Mouse (Mus musculus) liver, postnatal 0 days (tissue): ENCODE measurements around the gene Galnt15. TPM values are rescaled to one million over a fixed set of nuclear protein-coding genes. Genes with fewer than 3 reads are reported as not detected.

Source experiments
- ATAC-seq: fragments of 200-750 bp; cut with Nextera tagmentation; 2 replicates; pipeline ENCODE4 v1.8.0; 2017; ENCODE audit warnings: mild to moderate bottlenecking, moderate library complexity
- DNase-seq: peaks from one replicate; pipeline ENCODE4 v3.0.0-alpha.2; 2016
- H3K27ac ChIP-seq: fragments of 300-500 bp; sonication (generic); 2 replicates; pipeline ENCODE4 v1.5.1; 2014; ENCODE audit warnings: antibody characterized with exemption, moderate library complexity, mild to moderate bottlenecking, low read depth
- H3K27me3 ChIP-seq: fragments of 300-500 bp; sonication (generic); 2 replicates; pipeline ENCODE4 v1.6.1; 2014; ENCODE audit warnings: low read length, control low read depth, mixed read lengths; ENCODE audit not compliant: insufficient read depth
- H3K36me3 ChIP-seq: fragments of 300-500 bp; sonication (generic); replicated peaks from 2 replicates; pipeline ENCODE4 v1.6.1; 2014; ENCODE audit warnings: mild to moderate bottlenecking, control low read depth, low read length, moderate library complexity, mixed read lengths; ENCODE audit not compliant: insufficient read depth
- H3K4me1 ChIP-seq: fragments of 300-500 bp; sonication (generic); 2 replicates; pipeline ENCODE4 v1.6.1; 2014; ENCODE audit warnings: antibody characterized with exemption, mild to moderate bottlenecking, control low read depth; ENCODE audit not compliant: insufficient read depth
- H3K4me2 ChIP-seq: fragments of 300-500 bp; sonication (generic); 2 replicates; pipeline ENCODE4 v1.6.1; 2014; ENCODE audit warnings: low read depth, mild to moderate bottlenecking, low read length, moderate library complexity, mixed read lengths
- H3K4me3 ChIP-seq: fragments of 300-500 bp; sonication (generic); 2 replicates; pipeline ENCODE4 v1.5.1; 2014; ENCODE audit warnings: low read depth, low read length
- H3K9ac ChIP-seq: fragments of 300-500 bp; sonication (generic); replicated peaks from 2 replicates; pipeline ENCODE4 v1.6.1; 2014; ENCODE audit warnings: mild to moderate bottlenecking, moderate library complexity
- H3K9me3 ChIP-seq: fragments of 300-500 bp; sonication (generic); 2 replicates; pipeline ENCODE4 v1.6.1; 2016; ENCODE audit warnings: mild to moderate bottlenecking, control low read depth, low read length, mixed read lengths
- CTCF ChIP-seq: sonication (generic); IDR thresholded peaks from 2 replicates; pipeline ENCODE4 v1.5.1; 2016; ENCODE audit warnings: antibody characterized with exemption, low read depth
- EP300 ChIP-seq: IDR thresholded peaks from 2 replicates; pipeline ENCODE4 v1.6.1; 2016; ENCODE audit warnings: antibody characterized with exemption, low read depth, mild to moderate bottlenecking
- WGBS: fragments of 180-500 bp; shearing (Covaris S2); extraction: QIAGEN DNeasy Blood & Tissue Kit; methylation state at CpG from one replicate; pipeline ENCODE4 v1.1.7; 2014; ENCODE audit not compliant: insufficient replicate concordance; 5-methylcytosine and 5-hydroxymethylcytosine counted together
- polyA plus RNA-seq: library from polyadenylated mRNA; unstranded; fragments of >200 nt; fragmentation: Nextera tagmentation; extraction: Ambion mirVana; gene quantifications from 2 replicates; pipeline ENCODE4 v1.2.1, GENCODE M21; 2015

Galnt15 gene
- polyA plus RNA-seq, 1 experiment from 2014 or later = 0.05 TPM

DNA sequence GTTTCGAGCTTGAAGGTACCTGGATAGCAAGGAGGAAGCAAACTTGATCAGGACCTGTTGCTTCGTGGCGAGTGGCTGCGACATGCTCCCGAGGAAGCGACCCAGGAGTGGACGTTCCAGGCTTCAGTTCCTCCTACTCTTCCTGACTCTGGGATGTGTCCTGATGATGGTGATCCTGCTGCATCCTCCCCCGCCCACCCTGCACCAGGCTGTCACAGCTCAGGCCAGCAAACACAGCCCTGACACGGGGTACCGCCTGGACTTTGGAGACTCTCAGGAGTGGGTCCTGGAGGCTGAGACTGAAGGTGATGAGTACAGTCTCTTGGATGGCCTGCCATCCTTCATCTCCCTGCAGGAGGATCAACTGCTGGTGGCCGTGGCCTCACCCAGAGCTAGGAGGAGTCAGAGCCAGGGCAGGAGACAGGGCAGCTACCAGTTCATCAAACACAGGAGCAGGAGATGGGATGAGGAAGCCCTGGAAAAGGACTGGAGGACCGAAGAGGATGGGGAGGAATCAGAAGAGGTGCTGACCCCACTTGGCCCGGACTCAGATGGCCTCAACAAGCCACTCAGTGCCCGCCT lies 713 bp downstream of the Galnt15 start:
- Histone ChIP-seq H3K36me3 (no peaks in the 10 kb centered on the region), H3K4me2 (no peak overlapping the region), H3K9me3 (no peaks in the 10 kb centered on the region), H3K27me3 (no peaks in the 10 kb centered on the region), H3K27ac (no peak overlapping the region), H3K9ac (no peak overlapping the region), H3K4me3 (no peak overlapping the region), H3K4me1 (no peaks in the 10 kb centered on the region)
- ATAC-seq = no peak
- 64% methylated on average over 14 of the region's 14 CpGs for WGBS
- DNase-seq = no peak
- no peak for TF ChIP-seq EP300
- no peak for TF ChIP-seq CTCF

DNA sequence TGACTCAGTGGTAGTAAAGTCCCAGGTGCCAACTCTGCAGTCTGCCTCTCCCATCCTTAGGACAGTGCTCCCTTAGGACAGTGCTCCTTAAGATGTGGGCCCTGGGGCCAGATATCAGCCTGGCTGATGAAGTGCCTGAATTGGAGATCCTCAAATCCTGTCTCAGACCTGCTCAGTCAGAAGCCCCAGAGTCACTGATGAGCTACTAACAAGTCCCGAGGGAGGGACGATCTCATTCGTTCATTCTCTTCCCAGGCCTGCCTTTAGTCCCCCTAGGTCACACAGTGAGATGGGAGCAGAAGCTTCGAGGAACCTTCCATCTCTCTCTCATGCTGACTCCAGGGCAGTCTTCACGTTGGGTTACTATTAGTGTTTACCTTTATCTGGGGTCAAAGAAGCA lies 1.3 kb downstream of the Galnt15 start:
- no peak overlapping the region for H3K4me2 ChIP-seq
- no peaks in the 10 kb centered on the region for H3K4me1 ChIP-seq
- ATAC-seq (no peak), DNase-seq (no peak)
- no peak overlapping the region for H3K4me3 ChIP-seq
- 70% methylated on average over 5 of the region's 5 CpGs for WGBS
- H3K27ac ChIP-seq = no peak overlapping the region
- no peaks in the 10 kb centered on the region for H3K27me3 ChIP-seq
- no peaks in the 10 kb centered on the region for H3K36me3 ChIP-seq
- H3K9me3 ChIP-seq = no peaks in the 10 kb centered on the region
- TF ChIP-seq EP300 = no peak
- no peak overlapping the region for H3K9ac ChIP-seq

DNA sequence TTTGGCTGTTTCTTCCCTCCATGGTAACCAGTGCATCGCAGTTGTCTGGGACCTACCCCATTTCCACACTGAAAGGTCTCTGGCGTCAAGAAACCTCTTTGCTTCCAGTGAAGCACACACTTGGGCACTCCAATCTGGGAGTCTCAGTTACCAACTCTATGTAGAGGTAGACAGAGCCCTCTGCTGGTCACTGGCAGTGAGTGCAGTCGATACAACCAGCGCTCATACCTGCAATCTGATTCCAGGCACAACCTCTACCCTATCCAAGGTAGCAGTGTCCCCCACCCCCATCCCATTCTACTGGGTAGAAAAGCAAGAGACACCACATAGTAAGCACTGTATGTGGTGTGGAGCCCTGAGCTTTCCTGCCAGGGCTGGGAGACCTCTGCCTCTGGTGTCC lies 3.7 kb downstream of the Galnt15 start:
- H3K4me2 ChIP-seq = no peak overlapping the region
- no peak overlapping the region for H3K4me3 ChIP-seq
- DNase-seq = peak; percentile 62
- 3% methylated on average over 4 of the region's 4 CpGs for WGBS
- no peaks in the 10 kb centered on the region for H3K9me3 ChIP-seq
- no peak; the same call in 1 of the 2 replicates for ATAC-seq
- H3K27ac ChIP-seq = no peak overlapping the region
- no peaks in the 10 kb centered on the region for H3K36me3 ChIP-seq
- H3K9ac ChIP-seq = no peak overlapping the region
- 0 out of 2 replicates have a peak, but pooled peaks cover under 1% of the 10 kb centered on the region for H3K4me1 ChIP-seq
- TF ChIP-seq CTCF (peak; percentile 94), EP300 (no peak)
- no peaks in the 10 kb centered on the region for H3K27me3 ChIP-seq

DNA sequence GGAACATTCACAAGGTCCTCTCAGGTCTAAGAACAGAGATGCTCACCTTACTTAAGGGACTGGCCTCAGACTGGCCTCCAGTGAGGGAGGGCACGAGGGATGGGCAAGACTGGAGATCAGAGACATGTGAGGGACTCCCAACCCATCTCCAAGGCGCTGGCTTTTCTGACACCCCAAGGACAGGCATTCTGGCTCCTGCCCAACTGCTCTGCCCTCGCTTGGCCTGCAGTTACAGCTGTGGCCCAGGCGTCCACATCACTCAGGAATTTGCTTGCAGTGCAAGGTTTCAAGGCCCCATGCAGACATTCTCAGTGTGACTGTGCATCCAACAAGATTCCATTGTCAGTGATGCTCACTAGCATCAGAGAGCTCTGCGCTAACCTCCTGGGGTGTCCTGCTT lies 7.7 kb downstream of the Galnt15 start:
- no peak for DNase-seq
- Histone ChIP-seq H3K4me1 (0 out of 2 replicates have a peak, but pooled peaks cover 7% of the 10 kb centered on the region), H3K27ac (no peak overlapping the region), H3K9me3 (no peaks in the 10 kb centered on the region), H3K9ac (no peak overlapping the region), H3K4me3 (no peak overlapping the region), H3K4me2 (no peak overlapping the region), H3K36me3 (no peaks in the 10 kb centered on the region), H3K27me3 (no peaks in the 10 kb centered on the region)
- TF ChIP-seq CTCF = no peak
- no peak for TF ChIP-seq EP300
- no peak for ATAC-seq
- WGBS = 77% methylated on average over 5 of the region's 5 CpGs

DNA sequence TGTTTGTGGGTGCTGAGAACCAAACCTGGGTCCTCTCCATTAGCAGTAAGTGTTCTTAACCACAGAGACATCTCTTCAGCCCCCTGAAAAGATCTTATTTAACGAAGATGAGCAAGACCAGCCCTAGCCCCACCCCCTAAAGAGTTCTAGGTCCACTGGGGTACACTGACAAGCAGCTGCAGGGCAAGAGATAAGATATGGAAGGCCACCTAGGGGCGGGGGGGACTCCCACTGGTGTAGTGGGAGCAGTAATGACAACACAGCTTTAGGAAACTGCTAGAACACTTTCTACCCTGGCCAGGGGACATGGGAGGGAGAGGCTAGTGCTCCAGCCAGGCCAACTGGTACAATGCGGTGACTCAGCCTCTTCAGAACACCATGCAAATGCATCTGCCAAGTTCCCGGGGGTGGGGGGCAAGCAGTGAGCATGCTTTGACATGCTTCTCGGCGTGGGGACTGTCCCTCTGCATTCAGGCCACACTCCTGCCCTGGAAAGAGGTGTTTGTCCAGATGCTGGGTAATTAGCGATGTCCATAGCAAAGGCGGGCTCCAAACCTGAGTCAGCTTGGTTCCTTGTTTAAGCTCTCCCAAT lies 9.0 kb downstream of the Galnt15 start:
- no peaks in the 10 kb centered on the region for H3K27me3 ChIP-seq
- H3K36me3 ChIP-seq = no peaks in the 10 kb centered on the region
- 66% methylated on average over 8 of the region's 8 CpGs for WGBS
- H3K27ac ChIP-seq = no peak overlapping the region
- TF ChIP-seq EP300 (peak; percentile 86), CTCF (no peak)
- 0 out of 2 replicates have a peak overlapping the region, but pooled peaks have one; percentile 26 for H3K4me2 ChIP-seq
- H3K4me3 ChIP-seq = no peak overlapping the region
- 0 out of 2 replicates have a peak, but pooled peaks cover 7% of the 10 kb centered on the region for H3K4me1 ChIP-seq
- no peak overlapping the region for H3K9ac ChIP-seq
- ATAC-seq = peak; percentile 77
- DNase-seq = peak; percentile 28
- H3K9me3 ChIP-seq = no peaks in the 10 kb centered on the region

DNA sequence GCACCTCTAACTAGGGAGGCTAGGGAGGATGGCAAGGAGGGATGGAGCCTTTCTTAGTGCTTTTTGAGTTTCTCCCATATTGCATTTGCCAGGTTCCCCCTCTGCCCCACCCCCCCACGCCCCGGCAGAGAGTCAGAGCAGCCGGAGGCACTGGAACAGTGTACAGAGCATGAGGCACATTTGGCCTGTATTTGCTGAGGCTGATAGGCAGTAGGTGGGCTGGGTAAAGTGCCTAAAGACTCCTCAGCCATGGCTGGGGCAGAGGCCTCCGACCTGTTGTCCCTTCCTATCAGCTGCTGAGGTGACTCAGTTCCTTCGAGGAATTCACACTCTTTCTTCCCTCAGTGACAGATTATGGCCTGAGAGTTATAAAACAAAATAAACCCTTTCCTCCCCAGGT lies 13.3 kb downstream of the Galnt15 start:
- DNase-seq (no peak), ATAC-seq (no peak)
- Histone ChIP-seq H3K36me3 (no peaks in the 10 kb centered on the region), H3K4me1 (0 out of 2 replicates have a peak, but pooled peaks cover 7% of the 10 kb centered on the region), H3K4me3 (no peak overlapping the region), H3K4me2 (no peak overlapping the region), H3K27ac (no peak overlapping the region), H3K27me3 (no peaks in the 10 kb centered on the region), H3K9ac (no peak overlapping the region), H3K9me3 (no peaks in the 10 kb centered on the region)
- WGBS = 46% methylated on average over 5 of the region's 5 CpGs
- no peak for TF ChIP-seq EP300
- TF ChIP-seq CTCF = no peak
